Mouse (Mus musculus) kidney, embryonic 14.5 days (tissue): ENCODE measurements at regions not wholly inside any gene's neighbourhood (a gene's known extent, or its start where the extent isn't known, plus 50 kb on each side); places are given as distances from the start of the nearest gene placed in this dataset.

Experiments
- ATAC-seq: fragments of 200-750 bp; cut with Nextera tagmentation; 2 replicates; pipeline ENCODE4 v1.8.0; 2017; ENCODE audit warnings: moderate number of reproducible peaks, mild to moderate bottlenecking, moderate TSS enrichment, moderate library complexity; ENCODE audit not compliant: low FRiP score, low TSS enrichment
- H3K27ac ChIP-seq: fragments of 300-500 bp; sonication (generic); 2 replicates; pipeline ENCODE4 v1.5.1; 2014; ENCODE audit warnings: low read depth, mild to moderate bottlenecking, low read length, moderate library complexity, mixed read lengths
- H3K27me3 ChIP-seq: fragments of 300-500 bp; sonication (generic); 2 replicates; pipeline ENCODE4 v1.6.1; 2014; ENCODE audit warnings: mild to moderate bottlenecking, low read length; ENCODE audit not compliant: control insufficient read depth, insufficient read depth
- H3K36me3 ChIP-seq: fragments of 300-500 bp; sonication (generic); 2 replicates; pipeline ENCODE4 v1.6.1; 2014; ENCODE audit warnings: low read length, mixed read lengths; ENCODE audit not compliant: control insufficient read depth, insufficient read depth
- H3K4me1 ChIP-seq: fragments of 300-500 bp; sonication (generic); 2 replicates; pipeline ENCODE4 v1.6.1; 2014; ENCODE audit warnings: low read length, mixed read lengths; ENCODE audit not compliant: control insufficient read depth, insufficient read depth
- H3K4me2 ChIP-seq: fragments of 300-500 bp; sonication (generic); replicated peaks from 2 replicates; pipeline ENCODE4 v1.6.1; 2014; ENCODE audit warnings: low read depth, mild to moderate bottlenecking, low read length
- H3K4me3 ChIP-seq: fragments of 300-500 bp; sonication (generic); 2 replicates; pipeline ENCODE4 v1.5.1; 2014; ENCODE audit warnings: mild to moderate bottlenecking, low read length
- H3K9ac ChIP-seq: fragments of 300-500 bp; sonication (generic); 2 replicates; pipeline ENCODE4 v1.6.1; 2014; ENCODE audit warnings: low read depth, mild to moderate bottlenecking, low read length, moderate library complexity
- H3K9me3 ChIP-seq: fragments of 300-500 bp; sonication (generic); 2 replicates; pipeline ENCODE4 v1.6.1; 2016; ENCODE audit warnings: low read length; ENCODE audit not compliant: control insufficient read depth
- WGBS: fragments of 180-500 bp; shearing (Covaris S2); extraction: QIAGEN DNeasy Blood & Tissue Kit; methylation state at CpG from one replicate; pipeline ENCODE4 v1.1.7; 2014; 5-methylcytosine and 5-hydroxymethylcytosine counted together

- no peak overlapping the region for H3K4me2 ChIP-seq
- no peak for ATAC-seq
- H3K27ac ChIP-seq, result no peak overlapping the region
- H3K27me3 ChIP-seq, result no peaks in the 10 kb centered on the region
- no peak overlapping the region for H3K4me3 ChIP-seq
- no peaks in the 10 kb centered on the region for H3K9me3 ChIP-seq
- H3K36me3 ChIP-seq, result no peaks in the 10 kb centered on the region
- H3K9ac ChIP-seq, result no peak overlapping the region
- WGBS, result 86% methylated on average over 4 of the region's 4 CpGs
- no peaks in the 10 kb centered on the region for H3K4me1 ChIP-seq
Observed at GRCm38 (mm10) chr12:92294887-92295286, 445.9 kb upstream of the Sel1l start.

- Histone ChIP-seq H3K27ac (no peak overlapping the region), H3K36me3 (no peaks in the 10 kb centered on the region), H3K4me1 (no peaks in the 10 kb centered on the region), H3K4me3 (no peak overlapping the region), H3K27me3 (no peaks in the 10 kb centered on the region), H3K4me2 (no peak overlapping the region), H3K9ac (no peak overlapping the region), H3K9me3 (no peaks in the 10 kb centered on the region)
- ATAC-seq, result no peak
Observed at GRCm38 (mm10) chr12:92293341-92293720, 444.4 kb upstream of the Sel1l start.

GRCm38 (mm10) chr12:92292460-92293340 is 443.7 kb upstream of the Sel1l start:
- WGBS, result 52% methylated on average over 11 of the region's 11 CpGs

GRCm38 (mm10) chr12:92291490-92291889 is 442.5 kb upstream of the Sel1l start:
- H3K9me3 ChIP-seq, result no peaks in the 10 kb centered on the region
- ATAC-seq, result no peak
- no peak overlapping the region for H3K4me3 ChIP-seq
- 81% methylated on average over 1 of the region's 1 CpGs for WGBS
- no peaks in the 10 kb centered on the region for H3K27me3 ChIP-seq
- H3K4me1 ChIP-seq, result no peaks in the 10 kb centered on the region
- no peaks in the 10 kb centered on the region for H3K36me3 ChIP-seq
- no peak overlapping the region for H3K9ac ChIP-seq
- no peak overlapping the region for H3K27ac ChIP-seq
- no peak overlapping the region for H3K4me2 ChIP-seq

More at GRCm38 (mm10) chr12:92292460-92293340, 443.7 kb upstream of the Sel1l start:
- H3K27ac ChIP-seq, result no peak overlapping the region
- ATAC-seq, result no peak
- no peaks in the 10 kb centered on the region for H3K9me3 ChIP-seq
- H3K27me3 ChIP-seq, result no peaks in the 10 kb centered on the region
- no peak overlapping the region for H3K4me2 ChIP-seq
- no peak overlapping the region for H3K9ac ChIP-seq
- H3K4me3 ChIP-seq, result no peak overlapping the region
- no peaks in the 10 kb centered on the region for H3K36me3 ChIP-seq
- H3K4me1 ChIP-seq, result no peaks in the 10 kb centered on the region

- no peaks in the 10 kb centered on the region for H3K9me3 ChIP-seq
- no peak overlapping the region for H3K9ac ChIP-seq
- H3K36me3 ChIP-seq, result no peaks in the 10 kb centered on the region
- WGBS, result 90% methylated on average over 5 of the region's 5 CpGs
- H3K27me3 ChIP-seq, result no peaks in the 10 kb centered on the region
- no peak overlapping the region for H3K27ac ChIP-seq
- H3K4me2 ChIP-seq, result no peak overlapping the region
- no peak overlapping the region for H3K4me3 ChIP-seq
- ATAC-seq, result no peak
- H3K4me1 ChIP-seq, result no peaks in the 10 kb centered on the region
Observed at GRCm38 (mm10) chr12:92285511-92285910, 436.6 kb upstream of the Sel1l start.

- H3K27ac ChIP-seq, result no peak overlapping the region
- WGBS, result 72% methylated on average over 1 of the region's 1 CpGs
Observed at GRCm38 (mm10) chr12:92280470-92280869, 431.5 kb upstream of the Sel1l start.

GRCm38 (mm10) chr12:92251962-92252361 is 403.0 kb upstream of the Sel1l start:
- H3K36me3 ChIP-seq, result no peaks in the 10 kb centered on the region
- no peak overlapping the region for H3K4me2 ChIP-seq
- H3K9me3 ChIP-seq, result no peaks in the 10 kb centered on the region
- no peaks in the 10 kb centered on the region for H3K27me3 ChIP-seq
- no peak overlapping the region for H3K27ac ChIP-seq
- no peak overlapping the region for H3K4me3 ChIP-seq
- H3K9ac ChIP-seq, result no peak overlapping the region
- 60% methylated on average over 4 of the region's 4 CpGs for WGBS
- no peaks in the 10 kb centered on the region for H3K4me1 ChIP-seq
- ATAC-seq, result no peak

More at GRCm38 (mm10) chr12:92280470-92280869, 431.5 kb upstream of the Sel1l start:
- Histone ChIP-seq H3K4me1 (no peaks in the 10 kb centered on the region), H3K4me3 (no peak overlapping the region), H3K9ac (no peak overlapping the region), H3K9me3 (no peaks in the 10 kb centered on the region), H3K36me3 (no peaks in the 10 kb centered on the region), H3K27me3 (no peaks in the 10 kb centered on the region), H3K4me2 (no peak overlapping the region)
- no peak for ATAC-seq

- Histone ChIP-seq H3K27me3 (no peaks in the 10 kb centered on the region), H3K4me2 (no peak overlapping the region), H3K9ac (no peak overlapping the region), H3K9me3 (no peaks in the 10 kb centered on the region), H3K27ac (no peak overlapping the region), H3K36me3 (no peaks in the 10 kb centered on the region), H3K4me3 (no peak overlapping the region), H3K4me1 (no peaks in the 10 kb centered on the region)
- ATAC-seq, result peak; percentile 46; the same call in 1 of the 2 replicates
- 49% methylated on average over 6 of the region's 6 CpGs for WGBS
Observed at GRCm38 (mm10) chr12:92246790-92247451, 398.0 kb upstream of the Sel1l start.
